Mouse (Mus musculus) liver, adult 2 months (tissue): ENCODE data around the gene Itga7.

Experiments
- CTCF ChIP-seq: fragments of 200-500 bp; IDR thresholded peaks from 2 replicates; pipeline ENCODE4 v1.5.1; 2011; ENCODE audit warnings: low read depth, low read length, control low read depth
- POLR2A ChIP-seq: fragments of 200-500 bp; IDR thresholded peaks from 2 replicates; pipeline ENCODE4 v1.6.1; 2011; ENCODE audit warnings: low read length, control low read depth; ENCODE audit not compliant: insufficient read depth; ENCODE audit errors: extremely low read depth

GRCm38 (mm10) chr10:128990994-128991393 is 57.4 kb downstream of the Itga7 start:
- TF ChIP-seq CTCF (no peak), POLR2A (no peak)
